Mouse (Mus musculus): ENCODE data around the gene Olfr1200.

Olfr1200 gene

DNA sequence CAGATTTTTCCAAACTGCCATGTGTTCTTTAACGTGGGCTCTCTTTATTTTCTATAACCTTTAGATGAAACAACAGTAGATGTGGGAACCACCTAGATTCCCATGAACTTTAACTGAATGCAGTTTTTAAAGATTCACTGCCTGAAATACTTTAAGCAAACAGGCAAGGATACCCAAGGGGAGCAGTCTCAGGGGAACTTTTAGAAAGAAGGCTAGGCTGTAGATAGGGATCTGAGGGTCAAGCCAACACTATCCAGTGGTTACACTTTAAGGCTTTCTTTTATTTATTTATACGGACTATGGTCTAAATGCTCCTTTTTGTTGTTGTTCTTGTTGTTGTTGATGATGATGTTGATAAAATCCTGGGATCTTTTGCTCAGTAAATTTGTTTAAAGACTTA, at the start of gene Olfr1200:
Gene Olfr1200 (minus strand): TSS at position 101 of the 400 bp plus-strand sequence.
- no peak for DNase-seq (ENCODE audit: low read depth in 1 of 2, low spot score in 2 of 2)

DNA sequence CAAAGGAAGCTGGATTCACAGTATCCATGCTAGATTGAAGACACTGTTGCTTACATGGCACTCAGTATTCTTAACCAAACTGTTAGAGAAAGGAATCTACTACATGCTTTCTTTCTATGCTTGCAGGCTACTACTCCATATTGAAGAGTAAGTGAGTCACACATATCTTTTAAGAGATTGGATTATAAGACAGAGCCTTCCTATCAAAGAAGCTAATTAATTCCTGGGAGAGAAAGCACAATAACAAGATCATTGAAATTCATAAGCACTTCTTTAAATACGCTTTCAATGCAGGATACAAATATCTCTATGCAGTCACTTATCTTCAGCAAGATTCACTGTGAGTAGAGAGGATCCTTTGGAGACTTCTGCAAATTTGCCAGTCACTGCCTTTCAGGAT, 43.9 kb upstream of the Olfr1200 start, which contains the start of gene Olfr1202:
Gene Olfr1202 (plus strand): TSS at position 301 of the 400 bp plus-strand sequence.
- no peak for DNase-seq (ENCODE audit: low read depth in 1 of 2, low spot score in 2 of 2)

DNA sequence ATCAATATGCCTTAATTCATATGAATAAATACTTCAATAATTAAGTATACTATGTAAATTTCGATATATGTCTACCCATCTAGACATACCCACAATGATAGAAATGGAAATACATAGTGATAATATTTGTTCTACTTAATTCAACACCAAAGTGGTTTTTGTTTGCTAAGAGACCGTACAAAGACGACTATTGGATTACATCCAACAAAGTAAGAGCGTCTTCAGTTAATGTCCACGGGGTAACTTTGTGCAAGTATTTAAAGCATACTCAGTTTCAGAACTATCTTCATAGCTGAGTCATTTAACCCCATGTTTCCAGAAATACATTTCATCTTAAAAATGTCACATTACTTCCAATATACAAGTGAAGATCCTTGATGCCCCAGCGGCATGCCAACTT, 22.4 kb upstream of the Olfr1200 start, which contains the start of gene Olfr1201:
Gene Olfr1201 (plus strand): TSS at position 301 of the 400 bp plus-strand sequence.
- no peak for DNase-seq (ENCODE audit: low read depth in 1 of 2, low spot score in 2 of 2)

DNA sequence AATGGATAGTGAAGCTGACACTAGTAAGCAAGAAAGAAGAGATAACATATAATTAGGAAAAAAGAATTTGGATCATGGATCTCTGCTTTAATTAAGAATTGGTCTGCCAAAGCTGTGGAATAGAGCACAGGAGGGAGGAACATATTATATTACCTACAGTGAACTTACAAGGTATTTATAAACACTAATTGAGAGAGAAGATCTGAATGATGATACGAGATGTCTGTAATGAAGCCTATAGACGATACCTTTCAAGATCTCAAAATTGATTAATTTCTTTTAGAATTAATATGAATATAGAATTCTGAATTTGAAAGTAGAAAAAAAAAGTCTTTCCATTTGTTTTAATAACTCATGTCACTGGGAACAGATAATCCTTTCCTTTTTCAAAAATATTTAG, 9.9 kb downstream of the Olfr1200 start, which contains the start of gene Olfr1199:
Gene Olfr1199 (minus strand): TSS at position 101 of the 400 bp plus-strand sequence.
- DNase-seq (ENCODE audit: low read depth in 1 of 2, low spot score in 2 of 2), result no peak

DNA sequence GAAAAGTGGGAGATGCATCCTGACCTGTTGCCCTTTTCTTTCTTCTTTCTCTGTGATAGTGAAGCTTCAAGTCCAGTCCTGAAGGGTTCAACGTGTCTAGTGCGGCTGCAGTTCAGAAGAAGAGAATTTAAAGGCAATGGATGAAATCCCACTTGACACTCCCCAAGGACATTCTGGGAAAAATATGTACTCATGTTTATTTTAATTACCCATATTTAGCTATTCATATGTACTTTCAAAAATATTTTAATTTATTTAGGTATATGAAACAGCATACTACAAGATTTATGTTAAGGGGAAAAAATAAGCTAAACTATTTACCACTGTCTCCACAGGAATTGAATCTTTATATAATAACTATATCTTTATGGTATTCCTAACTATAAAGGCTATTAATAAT, 19.0 kb downstream of the Olfr1200 start, which contains the start of gene Olfr1198:
Gene Olfr1198 (minus strand): TSS at position 101 of the 400 bp plus-strand sequence.
- DNase-seq (ENCODE audit: low read depth in 1 of 2, low spot score in 2 of 2), result no peak

DNA sequence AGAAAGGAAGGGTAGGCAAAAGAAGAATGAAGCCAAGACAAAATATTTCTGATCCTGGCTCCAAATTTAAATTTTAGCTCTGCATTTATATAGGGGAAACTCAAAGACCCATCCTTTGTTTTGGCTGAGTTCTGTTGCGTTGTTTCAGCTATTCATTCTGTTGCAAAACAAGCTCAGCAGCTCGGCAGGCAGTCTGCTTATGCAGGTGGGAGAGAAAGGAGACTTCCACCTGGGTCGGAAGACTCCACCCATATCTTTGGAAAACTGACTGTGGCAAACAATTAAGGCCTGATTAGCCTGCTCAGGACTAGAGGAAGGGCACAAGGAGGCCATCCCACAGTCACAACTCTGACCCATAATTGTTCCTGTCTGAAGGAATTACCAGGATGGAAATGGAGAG, 26.9 kb downstream of the Olfr1200 start:
- DNase-seq (ENCODE audit: low read depth in 1 of 2, low spot score in 2 of 2), result no peak

DNA sequence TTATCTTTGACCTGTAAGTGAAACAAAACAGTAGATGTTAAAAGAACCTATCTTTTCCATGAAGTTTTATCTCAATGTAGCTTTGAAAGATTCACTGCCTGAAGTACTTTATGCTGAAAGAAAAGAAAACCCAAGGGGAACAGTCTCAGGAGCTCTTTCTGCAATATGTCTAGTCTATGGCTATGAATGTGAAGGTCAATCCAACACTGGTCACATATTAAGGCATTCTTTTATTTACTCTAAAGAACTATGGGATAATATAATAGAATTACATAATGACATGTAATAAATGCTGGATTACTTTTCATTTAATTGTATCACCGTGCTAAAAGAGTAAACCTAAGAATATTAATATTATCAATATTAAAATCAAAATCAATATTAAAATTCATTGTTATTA, 38.0 kb downstream of the Olfr1200 start, which contains the start of gene Olfr1197:
Gene Olfr1197 (minus strand): TSS at position 101 of the 400 bp plus-strand sequence.
- no peak for DNase-seq (ENCODE audit: low read depth in 1 of 2, low spot score in 2 of 2)
